Mouse (Mus musculus) MEL (cell line): ENCODE data around the gene Tmie.

Experiments used
- CTCF ChIP-seq, 3 experiments: IDR thresholded peaks in 2 of 3; conservative IDR thresholded peaks in 1 of 3; 2 replicates each; pipeline ENCODE4 v1.5.1; 2011 to 2012; ENCODE audit warnings: low read length in 3 of 3, low read depth in 2 of 3, mild to moderate bottlenecking in 2 of 3, improper control_type of control experiment in 1 of 3, inconsistent platforms in 1 of 3, mixed read lengths in 1 of 3, moderate library complexity in 1 of 3; ENCODE audit not compliant: control insufficient read depth in 1 of 3, insufficient read depth in 1 of 3, poor library complexity in 1 of 3, severe bottlenecking in 1 of 3
- E2F4 ChIP-seq: IDR thresholded peaks from 2 replicates; pipeline ENCODE4 v1.6.1; 2011; ENCODE audit warnings: low read depth, low read length, improper control_type of control experiment, borderline replicate concordance
- EP300 ChIP-seq, 2 experiments: IDR thresholded peaks; 2 replicates each; pipeline ENCODE4 v1.6.1; 2011; ENCODE audit warnings: improper control_type of control experiment in 2 of 2, low read length in 2 of 2, low read depth in 1 of 2, mild to moderate bottlenecking in 1 of 2
- ETS1 ChIP-seq: IDR thresholded peaks from 2 replicates; pipeline ENCODE4 v1.6.1; 2012; ENCODE audit warnings: low read depth, mild to moderate bottlenecking, inconsistent platforms, low read length, improper control_type of control experiment, moderate library complexity
- GATA1 ChIP-seq: IDR thresholded peaks from 2 replicates; pipeline ENCODE4 v1.6.1; 2011; ENCODE audit warnings: low read depth, low read length, improper control_type of control experiment
- HCFC1 ChIP-seq: IDR thresholded peaks from 2 replicates; pipeline ENCODE4 v1.6.1; 2012; ENCODE audit warnings: low read depth, mild to moderate bottlenecking, inconsistent platforms, low read length, improper control_type of control experiment, moderate library complexity
- MAFK ChIP-seq: IDR thresholded peaks from 2 replicates; pipeline ENCODE4 v1.6.1; 2011; ENCODE audit warnings: low read depth, mild to moderate bottlenecking, low read length, improper control_type of control experiment, borderline replicate concordance
- POLR2A ChIP-seq, 2 experiments: IDR thresholded peaks; 2 replicates each; pipeline ENCODE4 v1.6.1; 2011 to 2012; ENCODE audit warnings: low read length in 2 of 2, mild to moderate bottlenecking in 2 of 2, control low read depth in 1 of 2, improper control_type of control experiment in 1 of 2, low read depth in 1 of 2, moderate library complexity in 1 of 2; ENCODE audit not compliant: control insufficient read depth in 1 of 2, insufficient read depth in 1 of 2, poor library complexity in 1 of 2
- USF1 ChIP-seq: IDR thresholded peaks from 2 replicates; pipeline ENCODE4 v1.6.1; 2014; ENCODE audit warnings: low read depth, mild to moderate bottlenecking, inconsistent platforms, low read length, improper control_type of control experiment, moderate library complexity

- TF ChIP-seq CTCF (IDR thresholded peaks at IDR 0.05 in 2 of 3, conservative IDR thresholded peaks at IDR 0.05 in 1 of 3; ENCODE audit: control insufficient read depth in 1 of 3, insufficient read depth in 1 of 3, low read depth in 2 of 3, low read length in 3 of 3, poor library complexity in 1 of 3, severe bottlenecking in 1 of 3) = no peak
- TF ChIP-seq EP300 (IDR thresholded peaks at IDR 0.05; ENCODE audit: low read depth in 1 of 2, low read length in 2 of 2) = no peak
- no peak for TF ChIP-seq POLR2A (IDR thresholded peaks at IDR 0.05; ENCODE audit: control insufficient read depth in 1 of 2, insufficient read depth in 1 of 2, low read depth in 1 of 2, low read length in 2 of 2, poor library complexity in 1 of 2)
- no peak for TF ChIP-seq USF1
- no peak for TF ChIP-seq ETS1
- TF ChIP-seq MAFK = no peak
- no peak for TF ChIP-seq GATA1
- no peak for TF ChIP-seq HCFC1
- TF ChIP-seq E2F4 = no peak
These were observed 21.4 kb downstream of the Tmie start for GRCm38 (mm10) chr9:110858523-110858922.
